Mouse (Mus musculus) large intestine, adult 2 months (tissue): ENCODE data around the gene Elovl2. TPM values are rescaled to one million over a fixed set of nuclear protein-coding genes. Genes with fewer than 3 reads are reported as not detected.
"Not testable (repeated sequence)": the region's sequence is repeated elsewhere in the genome, so short reads cannot be mapped to it uniquely, and the experiment has no call there.

ENCODE experiments used
- DNase-seq: peaks from one replicate; pipeline ENCODE4 v3.0.0-alpha.2; 2012; ENCODE audit warnings: low read depth, low spot score
- WGBS: fragments of 180-500 bp; shearing (Covaris S2); methylation state at CpG from one replicate; pipeline ENCODE4 v1.1.7; 2018; 5-methylcytosine and 5-hydroxymethylcytosine counted together
- polyA plus RNA-seq: library from polyadenylated mRNA; depleted of rRNA; stranded (reverse); fragments of >200 nt; gene quantifications from 2 replicates; pipeline ENCODE4 v1.2.3, GENCODE M21; 2012; rRNA removed

The Elovl2 gene
- 0.07 and 0.09 TPM in 2 replicates for polyA plus RNA-seq

- DNase-seq: no peak
- 4% methylated on average over 75 of the region's 77 CpGs for WGBS
These were observed at the start of gene Elovl2 for GRCm38 (mm10) chr13:41220304-41220834. Gene Elovl2, minus strand, starts transcription at chr13:41220405.

GRCm38 (mm10) chr13:41267827-41268408, 47.7 kb upstream of the Elovl2 start:
- WGBS: 70% methylated on average over 7 of the region's 7 CpGs
- no peak for DNase-seq

- DNase-seq: no peak
- 65% methylated on average over 5 of the region's 5 CpGs for WGBS
These were observed 43.2 kb upstream of the Elovl2 start for GRCm38 (mm10) chr13:41263304-41264006.

- 36% methylated on average over 8 of the region's 8 CpGs for WGBS
- DNase-seq: not testable (repeated sequence)
These were observed 41.4 kb upstream of the Elovl2 start for GRCm38 (mm10) chr13:41261617-41262016.

- 86% methylated on average over 4 of the region's 4 CpGs for WGBS
- no peak for DNase-seq
These were observed 37.6 kb upstream of the Elovl2 start for GRCm38 (mm10) chr13:41257851-41258250.

- WGBS: 91% methylated on average over 3 of the region's 3 CpGs
- no peak for DNase-seq
These were observed 36.8 kb upstream of the Elovl2 start for GRCm38 (mm10) chr13:41256962-41257361.

- 92% methylated on average over 5 of the region's 5 CpGs for WGBS
- DNase-seq: no peak
These were observed 35.9 kb upstream of the Elovl2 start for GRCm38 (mm10) chr13:41256126-41256525.

GRCm38 (mm10) chr13:41252736-41253135, 32.5 kb upstream of the Elovl2 start:
- WGBS: 92% methylated on average over 7 of the region's 7 CpGs
- DNase-seq: no peak

GRCm38 (mm10) chr13:41252141-41252540, 31.9 kb upstream of the Elovl2 start:
- DNase-seq: no peak
- 78% methylated on average over 6 of the region's 6 CpGs for WGBS

- WGBS: 24% methylated on average over 5 of the region's 5 CpGs
- DNase-seq: no peak
These were observed 31.5 kb upstream of the Elovl2 start for GRCm38 (mm10) chr13:41251667-41252066.

- DNase-seq: not testable (repeated sequence)
- 93% methylated on average over 5 of the region's 5 CpGs for WGBS
These were observed 31.0 kb upstream of the Elovl2 start for GRCm38 (mm10) chr13:41251232-41251631.

GRCm38 (mm10) chr13:41250318-41250981, 30.2 kb upstream of the Elovl2 start:
- DNase-seq: no peak
- WGBS: 1% methylated on average over 27 of the region's 27 CpGs

GRCm38 (mm10) chr13:41249538-41250317, 29.5 kb upstream of the Elovl2 start, which contains the start of gene Smim13:
Gene Smim13, plus strand, starts transcription at chr13:41249844.
- 1% methylated on average over 78 of the region's 78 CpGs for WGBS
- peak; percentile 90 for DNase-seq

- WGBS: 38% methylated on average over 12 of the region's 12 CpGs
- no peak for DNase-seq
These were observed 28.7 kb upstream of the Elovl2 start for GRCm38 (mm10) chr13:41248751-41249520.

GRCm38 (mm10) chr13:41244306-41244830, 24.2 kb upstream of the Elovl2 start:
- 52% methylated on average over 6 of the region's 6 CpGs for WGBS

GRCm38 (mm10) chr13:41241557-41241956, 21.4 kb upstream of the Elovl2 start:
- no peak for DNase-seq
- 46% methylated on average over 2 of the region's 2 CpGs for WGBS

More at GRCm38 (mm10) chr13:41244306-41244830, 24.2 kb upstream of the Elovl2 start:
- no peak for DNase-seq

GRCm38 (mm10) chr13:41238805-41239130, 18.6 kb upstream of the Elovl2 start:
- whole genome bisulfite sequencing: under 1% methylated on average over 5 of the region's 5 CpGs
- no peak for DNase-seq

- DNase-seq: no peak
- 70% methylated on average over 10 of the region's 10 CpGs for WGBS
These were observed 18.0 kb upstream of the Elovl2 start for GRCm38 (mm10) chr13:41238035-41238804.
